Mouse (Mus musculus): Measurements from ENCODE around the gene Slc5a5. TPM values are rescaled to one million over a fixed set of nuclear protein-coding genes. Genes with fewer than 3 reads are reported as not detected.

Gene Slc5a5
- total RNA-seq (2021), result 0.09 TPM in 1 of 2 replicates, not detected in the other
- long read RNA-seq, partial matches to known transcripts, result 0 of 1 reads
- long read RNA-seq, other reads (novel, unspliced or antisense), result 1 of 1 reads

DNA sequence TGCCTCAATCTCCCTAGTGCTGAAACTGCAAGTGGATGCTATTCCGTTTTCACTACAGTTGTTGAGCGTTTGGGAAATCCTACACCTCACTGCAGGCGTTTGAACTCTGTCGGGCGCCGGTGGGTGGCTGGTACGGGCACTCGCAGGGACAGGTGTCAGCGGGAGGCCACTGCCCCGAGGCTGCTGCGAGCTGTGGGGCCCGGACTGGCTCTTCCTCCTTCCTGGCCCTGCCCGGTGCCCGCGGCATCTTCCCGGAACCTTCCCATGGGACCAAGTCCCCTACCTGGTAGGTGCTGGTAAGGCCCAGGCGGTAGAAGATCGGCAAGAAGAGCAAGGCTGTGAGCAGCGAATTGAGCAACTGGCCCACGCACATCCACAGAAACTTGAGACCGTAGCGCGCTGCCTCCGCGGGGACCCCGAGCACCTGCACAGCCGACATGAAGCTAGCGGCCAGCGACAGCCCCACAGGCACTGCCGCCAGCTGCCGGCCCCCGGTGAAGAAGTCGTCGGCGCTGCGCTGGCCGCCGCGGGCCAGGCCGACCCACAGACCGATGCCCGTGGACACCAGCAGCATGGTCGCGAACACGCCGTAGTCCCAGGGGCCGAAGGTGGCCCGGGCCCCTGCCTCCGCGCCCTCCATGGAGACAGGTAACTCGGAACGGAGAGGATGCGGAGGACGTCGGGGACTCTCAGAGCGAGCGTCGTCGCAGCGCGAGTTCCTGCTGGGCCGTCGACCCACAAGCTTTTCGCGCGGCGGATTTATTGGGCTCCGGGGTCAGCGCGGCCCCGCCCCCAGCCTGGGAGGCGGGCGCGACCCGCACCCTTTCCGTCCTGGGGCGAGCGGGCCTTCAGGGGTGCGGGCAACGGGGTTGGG lies at the start of gene Slc5a5:
TSS of gene Slc5a5 (minus strand) at position 736 of the 874 bp plus-strand sequence.
- no peak for DNase-seq

DNA sequence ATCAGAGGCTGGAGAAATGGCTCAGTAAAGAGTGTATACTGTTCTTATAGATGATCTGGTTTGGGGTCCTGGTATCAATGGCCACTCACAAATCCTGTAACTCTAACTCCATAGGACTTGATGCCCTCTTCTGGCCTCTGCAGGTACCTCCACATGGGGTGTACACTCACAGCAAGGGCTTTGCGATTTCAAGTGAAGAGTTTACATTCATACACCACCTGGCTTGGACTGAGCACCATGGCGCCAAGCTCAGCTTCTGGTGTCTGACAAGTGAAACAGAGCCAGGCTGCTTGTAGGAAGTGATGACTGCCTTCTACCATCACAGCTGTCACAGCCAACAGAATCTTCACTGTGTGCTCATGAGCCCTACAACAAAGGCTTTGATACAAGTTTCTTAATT lies 48.9 kb upstream of the Slc5a5 start:
- DNase-seq, result no peak

DNA sequence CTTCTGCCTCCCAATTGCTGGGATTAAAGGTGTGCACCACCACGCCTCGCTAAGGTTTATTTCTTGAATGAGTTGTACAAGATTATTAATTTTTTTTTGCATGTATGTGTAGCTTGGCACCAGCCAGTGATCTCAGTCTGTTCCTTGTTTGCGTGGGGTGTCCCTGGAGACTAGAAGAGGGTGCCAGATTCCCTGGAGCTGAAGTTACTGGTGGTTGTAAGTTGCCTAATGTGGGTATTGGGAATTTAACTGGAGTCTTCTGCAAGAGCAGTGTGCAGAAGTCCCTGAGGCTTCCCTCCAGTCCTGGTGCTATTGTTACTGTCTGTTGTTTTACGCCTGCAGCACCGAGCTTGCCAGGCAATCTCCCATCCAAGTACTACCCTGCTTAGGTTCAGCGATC lies 44.6 kb upstream of the Slc5a5 start:
- DNase-seq, result no peak

DNA sequence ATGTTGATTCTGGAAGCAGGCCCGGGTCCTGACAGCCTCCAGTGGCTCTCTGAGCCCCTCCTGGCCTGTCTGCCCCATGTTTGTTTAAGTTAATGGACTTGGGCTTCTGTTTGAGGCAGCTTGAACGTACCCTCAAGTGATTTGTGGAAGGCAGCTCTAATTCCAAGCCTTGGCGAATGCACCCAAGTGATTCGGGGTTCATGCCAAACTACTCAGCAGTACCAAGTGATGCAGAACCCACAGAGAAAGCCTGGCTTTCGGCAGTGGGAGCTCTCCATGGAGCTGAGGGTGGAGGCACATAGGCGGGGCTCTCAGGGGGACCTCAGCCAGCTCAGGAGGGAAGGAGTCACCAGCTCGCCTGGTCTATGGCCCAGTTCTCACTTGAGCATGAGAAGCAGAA lies 42.2 kb upstream of the Slc5a5 start:
- DNase-seq, result no peak

DNA sequence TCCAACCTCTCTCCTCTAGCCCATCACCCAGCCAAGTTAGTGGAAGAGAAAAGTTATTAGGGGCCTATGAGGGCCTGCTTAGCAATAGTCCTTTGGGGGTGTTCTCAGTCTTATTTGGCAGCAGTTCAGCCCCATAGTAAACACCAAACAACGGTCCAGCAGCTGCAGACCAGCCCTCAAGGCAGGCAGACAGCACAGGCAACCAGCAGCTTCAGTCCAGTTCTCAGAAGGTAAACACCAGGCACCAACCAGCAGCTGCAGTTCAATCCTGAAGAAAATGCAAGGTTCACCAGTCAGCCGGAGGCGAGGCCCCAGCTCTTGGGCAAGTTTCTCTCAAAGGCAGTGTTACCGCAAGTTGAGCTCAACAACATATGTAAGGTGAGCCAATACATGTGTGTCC lies 40.5 kb upstream of the Slc5a5 start:
- DNase-seq, result no peak

GRCm38 (mm10) chr8:70931731-70932130 lies 39.2 kb upstream of the Slc5a5 start:
- no peak for DNase-seq

GRCm38 (mm10) chr8:70928778-70929322 lies 36.3 kb upstream of the Slc5a5 start:
- no peak for DNase-seq

DNA sequence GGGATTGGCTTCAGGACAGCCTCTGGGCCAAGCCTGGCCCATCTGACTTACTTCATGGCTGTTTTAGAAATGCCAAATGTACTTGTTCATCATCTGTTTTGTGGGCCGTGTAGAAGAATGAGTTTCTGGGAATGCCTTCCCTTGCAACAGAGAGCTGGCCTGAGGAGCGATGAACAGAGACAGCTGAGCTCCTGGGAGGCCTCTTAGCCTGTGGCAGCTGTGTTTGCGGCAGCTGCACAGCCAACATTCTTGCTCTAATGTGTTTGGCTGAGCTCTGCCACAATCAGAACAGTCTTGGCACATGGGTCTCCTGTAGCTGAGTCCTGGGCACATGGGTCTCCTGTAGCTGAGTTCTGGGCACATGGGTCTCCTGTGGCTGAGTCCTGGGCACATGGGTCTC lies 35.5 kb upstream of the Slc5a5 start:
- DNase-seq, result no peak

DNA sequence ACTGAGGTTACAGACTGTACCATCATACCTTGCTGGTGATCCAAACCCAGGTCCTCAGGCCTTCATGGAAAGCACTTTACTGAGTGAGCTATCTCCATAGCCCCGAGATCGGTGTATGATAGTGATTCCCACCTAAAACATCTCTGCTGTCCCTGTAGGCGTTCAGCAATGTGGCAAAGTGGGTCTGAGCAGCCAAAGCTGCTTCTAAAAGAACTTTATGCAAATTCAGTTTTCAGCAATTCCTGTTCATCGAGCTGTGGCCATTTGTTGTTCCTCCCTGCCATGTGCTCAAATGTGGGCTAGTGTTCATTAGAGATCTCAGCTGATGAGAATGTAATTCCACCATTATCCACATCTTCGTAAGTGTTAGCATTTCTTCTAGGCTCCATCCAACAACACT lies 33.8 kb upstream of the Slc5a5 start:
- no peak for DNase-seq

- DNase-seq, result no peak
Measured at GRCm38 (mm10) chr8:70925754-70926153, 33.2 kb upstream of the Slc5a5 start.

- DNase-seq, result no peak
Measured at GRCm38 (mm10) chr8:70924151-70924550, 31.6 kb upstream of the Slc5a5 start.

- DNase-seq, result no peak
Measured at GRCm38 (mm10) chr8:70920049-70920922, 27.7 kb upstream of the Slc5a5 start.

- no peak for DNase-seq
Measured at GRCm38 (mm10) chr8:70914704-70915103, 22.1 kb upstream of the Slc5a5 start.

DNA sequence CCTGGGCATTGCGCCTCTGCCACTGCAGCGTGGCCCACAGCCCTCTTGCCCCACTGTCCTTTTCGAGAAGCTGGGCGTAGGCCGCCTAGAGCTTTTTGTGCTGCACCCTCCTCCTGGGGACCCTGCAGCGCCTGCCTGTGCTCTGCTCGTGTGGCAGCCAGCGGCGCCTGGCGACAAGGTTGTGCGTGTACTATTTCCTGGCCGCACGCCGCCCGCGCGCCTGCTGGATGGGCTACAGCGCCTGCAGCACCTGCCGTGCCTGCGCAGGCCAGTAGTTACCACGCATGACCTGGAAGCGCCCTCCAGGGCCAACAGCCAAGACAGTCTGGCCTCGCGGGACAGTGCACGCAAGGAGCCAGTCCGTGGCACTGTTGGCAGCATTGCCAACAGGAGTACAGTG lies 21.0 kb upstream of the Slc5a5 start:
- no peak for DNase-seq

DNA sequence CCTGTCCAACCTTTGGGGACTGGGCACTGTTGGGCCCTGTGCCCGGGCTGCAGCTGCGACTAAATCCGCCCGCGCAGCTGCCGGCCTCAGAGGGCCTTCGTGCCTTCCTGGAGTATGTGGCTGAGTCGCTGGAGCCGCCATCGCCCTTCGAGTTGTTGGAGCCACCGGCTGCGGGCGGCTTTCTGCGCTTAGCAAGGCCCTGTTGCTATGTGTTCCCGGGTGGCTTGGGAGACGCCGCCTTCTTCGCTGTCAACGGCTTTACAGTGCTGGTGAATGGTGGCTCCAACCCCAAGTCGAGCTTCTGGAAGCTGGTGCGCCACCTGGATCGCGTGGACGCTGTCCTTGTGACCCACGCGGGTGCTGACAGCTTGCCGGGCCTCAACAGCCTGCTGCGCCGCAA lies 20.4 kb upstream of the Slc5a5 start:
- DNase-seq, result no peak

GRCm38 (mm10) chr8:70911596-70911995 lies 19.0 kb upstream of the Slc5a5 start:
- DNase-seq, result no peak

GRCm38 (mm10) chr8:70907518-70907917 lies 15.0 kb upstream of the Slc5a5 start:
- DNase-seq, result no peak

DNA sequence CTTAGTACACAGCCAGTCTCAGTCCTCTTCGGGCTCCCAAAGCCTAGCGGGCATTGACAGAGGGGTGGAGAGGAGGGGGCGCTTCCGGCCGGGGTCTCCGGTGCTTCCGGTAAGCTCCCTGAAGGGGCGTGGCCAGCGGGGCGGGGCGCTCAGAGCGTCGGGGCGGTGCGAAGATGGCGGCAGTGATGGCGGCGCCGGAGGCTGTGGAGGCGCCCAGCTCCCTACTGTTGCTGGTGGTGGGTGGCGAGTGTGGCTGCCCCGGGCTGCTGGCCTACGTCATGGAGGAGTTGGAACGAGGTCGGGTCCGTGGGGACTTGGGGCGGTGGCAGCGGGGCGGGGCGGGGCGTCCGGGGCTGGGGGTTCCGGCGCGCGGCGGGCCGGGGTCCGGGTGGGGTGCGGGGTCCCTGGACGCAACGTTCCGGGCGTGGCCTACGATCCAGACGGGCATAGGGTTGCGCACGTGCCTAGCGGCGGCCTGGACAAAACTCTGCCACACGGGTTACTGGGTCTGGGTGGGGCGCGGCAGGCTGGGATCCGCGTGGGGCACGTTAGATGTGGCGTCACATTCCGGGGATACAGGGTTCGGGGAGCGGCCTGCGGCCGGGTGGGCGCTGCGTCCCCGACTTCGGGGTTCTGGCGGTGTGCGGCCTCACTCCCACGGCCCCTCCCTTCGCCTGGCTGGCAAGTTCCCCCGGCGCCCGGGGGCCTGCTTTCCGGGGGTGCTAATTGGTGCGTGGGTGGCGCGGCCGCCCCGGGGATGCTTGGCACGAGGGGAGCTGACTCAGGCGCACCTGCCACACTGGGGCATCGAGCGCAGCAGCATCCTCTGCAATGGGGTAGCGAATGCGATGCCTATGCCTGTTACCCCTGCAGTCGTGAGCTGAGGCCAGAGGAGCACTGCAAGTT lies 13.5 kb upstream of the Slc5a5 start, which contains the start of gene Map1s:
TSS of gene Map1s (plus strand) at position 102 of the 906 bp plus-strand sequence.
- DNase-seq, result peak; percentile 85

DNA sequence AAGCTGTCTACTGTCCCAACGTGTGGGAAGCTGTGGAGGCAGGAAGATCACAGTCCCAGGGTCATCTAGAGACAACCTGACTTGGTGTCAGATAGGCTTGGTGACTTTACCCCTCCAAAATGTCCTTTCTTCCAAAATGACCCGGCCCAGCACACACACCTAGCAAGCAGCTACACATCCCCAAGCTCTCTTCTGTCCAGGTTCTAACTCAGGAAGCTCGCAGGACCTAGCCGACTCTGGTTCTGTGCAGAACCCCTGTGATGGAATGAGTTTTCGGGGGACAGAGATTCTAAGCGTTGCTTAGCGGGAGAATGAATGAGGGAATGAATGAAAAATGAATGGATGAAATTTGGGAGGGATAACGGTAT lies 12.9 kb upstream of the Slc5a5 start:
- DNase-seq, result no peak

- no peak for DNase-seq
Measured at GRCm38 (mm10) chr8:70904532-70904931, 12.0 kb upstream of the Slc5a5 start.

DNA sequence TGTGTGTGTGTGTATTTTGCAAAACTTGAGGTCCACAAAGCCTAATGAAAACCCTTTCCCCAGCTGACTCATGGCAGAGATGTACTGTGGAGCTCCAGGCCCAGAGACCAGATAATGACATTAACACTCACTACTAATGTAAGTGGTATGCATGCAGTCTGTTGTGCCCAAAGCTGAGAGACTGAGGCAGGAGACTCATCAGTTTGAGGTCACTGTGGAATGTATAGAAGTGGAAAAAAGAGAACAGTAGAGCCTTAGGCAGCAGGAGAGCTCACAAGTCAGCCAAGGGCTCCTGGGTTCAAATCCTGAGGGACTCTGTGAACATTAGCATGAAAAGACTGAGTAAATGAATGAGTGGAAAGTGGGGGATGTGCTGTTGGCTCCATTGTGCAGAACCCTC lies 11.0 kb upstream of the Slc5a5 start:
- DNase-seq, result no peak

DNA sequence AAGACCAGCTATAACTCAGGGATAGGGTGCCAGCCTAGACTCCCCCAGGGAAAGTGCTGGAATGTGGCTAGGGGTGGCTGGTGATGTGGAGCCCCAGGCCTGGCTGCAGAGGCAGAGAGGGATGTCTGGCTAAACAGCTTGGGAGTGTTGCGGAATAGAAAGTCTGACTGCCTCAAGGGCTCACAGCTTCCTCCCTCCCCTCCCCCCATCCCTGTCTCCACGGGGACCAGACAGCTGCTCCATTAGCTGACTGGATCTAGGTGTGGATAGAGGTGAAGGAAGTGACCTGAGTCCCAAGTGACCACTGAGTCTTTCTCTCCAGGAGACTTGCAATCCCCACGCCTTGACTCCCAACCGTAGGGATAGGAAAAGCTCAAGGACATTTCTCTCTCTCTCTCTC lies 10.6 kb upstream of the Slc5a5 start:
- no peak for DNase-seq

All from adrenal gland, postnatal 25 days (tissue).